Mouse (Mus musculus) 3T3-L1 (cell line): Measurements from ENCODE around the gene Vegfc.

ENCODE experiments used
- DNase-seq: peaks from one replicate; pipeline ENCODE4 v3.0.0-alpha.2; 2015; ENCODE audit warnings: low read depth, low spot score

Gene Vegfc

GRCm38 (mm10) chr8:54077271-54078120, at the start of gene Vegfc:
Gene Vegfc, plus strand, starts transcription at chr8:54077606.
- DNase-seq = peak; percentile 59

GRCm38 (mm10) chr8:54034584-54034983, 42.8 kb upstream of the Vegfc start:
- DNase-seq = no peak

- no peak for DNase-seq
These were observed 34.8 kb upstream of the Vegfc start for GRCm38 (mm10) chr8:54042601-54043000.

GRCm38 (mm10) chr8:54043468-54043867, 33.9 kb upstream of the Vegfc start:
- DNase-seq = peak; percentile 8

- DNase-seq = peak; percentile 13
These were observed 24.2 kb upstream of the Vegfc start for GRCm38 (mm10) chr8:54053210-54053609.

- DNase-seq = peak; percentile 22
These were observed 11.9 kb upstream of the Vegfc start for GRCm38 (mm10) chr8:54065492-54065891.

- no peak for DNase-seq
These were observed 1.1 kb upstream of the Vegfc start for GRCm38 (mm10) chr8:54076301-54076700.

GRCm38 (mm10) chr8:54076791-54077270, 575 bp upstream of the Vegfc start:
- peak; percentile 76 for DNase-seq

- peak; percentile 66 for DNase-seq
These were observed 675 bp downstream of the Vegfc start for GRCm38 (mm10) chr8:54078121-54078440.

GRCm38 (mm10) chr8:54079001-54079400, 1.6 kb downstream of the Vegfc start:
- peak; percentile 44 for DNase-seq

- DNase-seq = peak; percentile 75
These were observed 2.2 kb downstream of the Vegfc start for GRCm38 (mm10) chr8:54079601-54080000.

- no peak for DNase-seq
These were observed 8.5 kb downstream of the Vegfc start for GRCm38 (mm10) chr8:54085896-54086295.

GRCm38 (mm10) chr8:54087114-54087513, 9.7 kb downstream of the Vegfc start:
- no peak for DNase-seq

- DNase-seq = no peak
These were observed 11.8 kb downstream of the Vegfc start for GRCm38 (mm10) chr8:54089204-54089603.

GRCm38 (mm10) chr8:54089901-54090300, 12.5 kb downstream of the Vegfc start:
- peak; percentile 71 for DNase-seq

GRCm38 (mm10) chr8:54100058-54100457, 22.7 kb downstream of the Vegfc start:
- DNase-seq = no peak

GRCm38 (mm10) chr8:54114581-54114980, 37.2 kb downstream of the Vegfc start:
- peak; percentile 91 for DNase-seq

- no peak for DNase-seq
These were observed 42.7 kb downstream of the Vegfc start for GRCm38 (mm10) chr8:54120115-54120514.

- DNase-seq = peak; percentile 46
These were observed 44.5 kb downstream of the Vegfc start for GRCm38 (mm10) chr8:54121942-54122341.

GRCm38 (mm10) chr8:54122345-54122744, 44.9 kb downstream of the Vegfc start:
- DNase-seq = peak; percentile 24

- DNase-seq = no peak
These were observed 53.2 kb downstream of the Vegfc start for GRCm38 (mm10) chr8:54130558-54130957.

- peak; percentile 73 for DNase-seq
These were observed 75.8 kb downstream of the Vegfc start for GRCm38 (mm10) chr8:54153240-54153639.

GRCm38 (mm10) chr8:54163505-54163904, 86.1 kb downstream of the Vegfc start:
- peak; percentile 81 for DNase-seq
